Comparison of ENCODE assay signal across 15 mouse cellular contexts in genomic region chr1:177608551-177609020, GRCm38 (mm10).
DNase-seq lines count a peak whose midpoint lies in the region; ATAC-seq and TF ChIP-seq lines count a peak whose summit lies in the region.
"Had no signal": no experiment of that assay in that cellular context is flagged by ENCODE, and none has a peak within 500 bp of the region (broad histone marks: within the 10 kb centered on the region; RNA-seq: fewer than 3 reads in every experiment).

No protein-coding gene starts in this region.

- intact Hi-C loops in gastrocnemius, adult 2 months (cut with DNase I) = no loop called here

- H3K4me1 ChIP-seq in kidney, embryonic 15.5 days = no peaks in the 10 kb centered on the region
- H3K4me1 ChIP-seq: limb, embryonic 12.5 days had no signal

- peak; percentile 42 for DNase-seq in gastrocnemius, adult 2 months
- DNase-seq in gastrocnemius, postnatal 10 days = no peak
- DNase-seq in kidney, adult 11 months = no peak
- peak; percentile 96 for DNase-seq in cerebellum, adult 11 months
- DNase-seq in cerebellum, postnatal 36 days = peak; percentile 93 to 94
- DNase-seq in layer of hippocampus, adult 11-12 months (ENCODE audit: low spot score) = no peak
- no peak for DNase-seq in layer of hippocampus, postnatal 36 days
- DNase-seq: kidney, adult 2 months; retina, postnatal 1 day had no signal

- H3K9me3 ChIP-seq in kidney, embryonic 15.5 days (replicated peaks) = no peaks in the 10 kb centered on the region
- H3K9me3 ChIP-seq: limb, embryonic 12.5 days; neural tube, embryonic 12.5 days had no signal

- no peak overlapping the region for H3K9ac ChIP-seq in kidney, embryonic 15.5 days
- H3K9ac ChIP-seq: limb, embryonic 12.5 days; neural tube, embryonic 12.5 days had no signal

- no peaks in the 10 kb centered on the region for H3K36me3 ChIP-seq in kidney, embryonic 15.5 days
- H3K36me3 ChIP-seq: limb, embryonic 12.5 days; neural tube, embryonic 12.5 days had no signal

- H3K27ac ChIP-seq in gastrocnemius, adult 2 months = peak overlapping the region; percentile 69
- no peak overlapping the region for H3K27ac ChIP-seq in kidney, embryonic 15.5 days
- H3K27ac ChIP-seq: limb, embryonic 12.5 days; neural tube, embryonic 12.5 days had no signal

- no peak for TF ChIP-seq CTCF in gastrocnemius, adult 2 months (IDR thresholded peaks at IDR 0.05)

- H3K4me2 ChIP-seq in kidney, embryonic 15.5 days = no peak overlapping the region
- H3K4me2 ChIP-seq: limb, embryonic 12.5 days; neural tube, embryonic 12.5 days had no signal

- 84% methylated on average over 18 of the region's 18 CpGs for whole genome bisulfite sequencing in kidney, embryonic 15.5 days

- no peak overlapping the region for H3K4me3 ChIP-seq in gastrocnemius, adult 2 months
- H3K4me3 ChIP-seq in kidney, embryonic 15.5 days (replicated peaks) = no peak overlapping the region
- H3K4me3 ChIP-seq: limb, embryonic 12.5 days; neural tube, embryonic 12.5 days had no signal

- ATAC-seq in kidney, embryonic 15.5 days (replicated peaks; ENCODE audit: low FRiP score) = peak; percentile 73; the same call in 1 of the 2 replicates
- ATAC-seq: forebrain, embryonic 14.5 days; midbrain, embryonic 16.5 days had no signal

- no peaks in the 10 kb centered on the region for H3K27me3 ChIP-seq in kidney, embryonic 15.5 days
- H3K27me3 ChIP-seq: CH12.LX; limb, embryonic 12.5 days; neural tube, embryonic 12.5 days had no signal

Comparison
In these comparisons a context has a peak if more than half of its experiments do, and no peak if none do; other contexts are left out.
1. DNase-seq: peak in gastrocnemius, adult 2 months (single experiment), cerebellum, adult 11 months (single experiment) and cerebellum, postnatal 36 days (2 of 2); none in gastrocnemius, postnatal 10 days (single experiment), kidney, adult 11 months (single experiment), layer of hippocampus, adult 11-12 months (single experiment) and layer of hippocampus, postnatal 36 days (0 of 2).